Mouse (Mus musculus) retina, postnatal 7 days (tissue): ENCODE measurements around the gene Slc9a3r2.
"Not testable (repeated sequence)": the region's sequence is repeated elsewhere in the genome, so short reads cannot be mapped to it uniquely, and the experiment has no call there.

Source experiments
- DNase-seq: peaks from one replicate; pipeline ENCODE4 v3.0.0-alpha.2; 2012; ENCODE audit warnings: low read depth, low spot score

Gene Slc9a3r2

GRCm38 (mm10) chr17:24650070-24650616 lies at the start of gene Slc9a3r2:
Slc9a3r2 (minus strand) TSS chr17:24650327.
- DNase-seq: no peak

- no peak for DNase-seq
Measured at GRCm38 (mm10) chr17:24699473-24699872, 49.3 kb upstream of the Slc9a3r2 start.

GRCm38 (mm10) chr17:24698715-24699114 lies 48.6 kb upstream of the Slc9a3r2 start:
- no peak for DNase-seq

- no peak for DNase-seq
Measured at GRCm38 (mm10) chr17:24697985-24698384, 47.9 kb upstream of the Slc9a3r2 start.

GRCm38 (mm10) chr17:24696011-24696697 lies 46.0 kb upstream of the Slc9a3r2 start, which contains the start of the genes Gfer and Noxo1:
Gfer (minus strand) TSS chr17:24696156.
Noxo1 (plus strand) TSS chr17:24696234.
- peak; percentile 77 for DNase-seq

GRCm38 (mm10) chr17:24695326-24696010 lies 45.3 kb upstream of the Slc9a3r2 start:
- no peak for DNase-seq

GRCm38 (mm10) chr17:24692385-24692784 lies 42.3 kb upstream of the Slc9a3r2 start:
- no peak for DNase-seq

- no peak for DNase-seq
Measured at GRCm38 (mm10) chr17:24689251-24690081, 39.3 kb upstream of the Slc9a3r2 start, which contains the start of gene Syngr3. Syngr3 (minus strand) TSS chr17:24689955.

- no peak for DNase-seq
Measured at GRCm38 (mm10) chr17:24687599-24687998, 37.5 kb upstream of the Slc9a3r2 start.

GRCm38 (mm10) chr17:24687146-24687595 lies 37.0 kb upstream of the Slc9a3r2 start:
- DNase-seq: no peak

GRCm38 (mm10) chr17:24686514-24686913 lies 36.4 kb upstream of the Slc9a3r2 start:
- no peak for DNase-seq

- no peak for DNase-seq
Measured at GRCm38 (mm10) chr17:24677500-24678080, 27.5 kb upstream of the Slc9a3r2 start.

- no peak for DNase-seq
Measured at GRCm38 (mm10) chr17:24676877-24677276, 26.8 kb upstream of the Slc9a3r2 start.

- peak; percentile 56 for DNase-seq
Measured at GRCm38 (mm10) chr17:24676187-24676586, 26.1 kb upstream of the Slc9a3r2 start.

- DNase-seq: no peak
Measured at GRCm38 (mm10) chr17:24674277-24674676, 24.1 kb upstream of the Slc9a3r2 start.

- no peak for DNase-seq
Measured at GRCm38 (mm10) chr17:24672141-24672540, 22.0 kb upstream of the Slc9a3r2 start.

- DNase-seq: no peak
Measured at GRCm38 (mm10) chr17:24671346-24671745, 21.2 kb upstream of the Slc9a3r2 start.

GRCm38 (mm10) chr17:24670246-24670844 lies 20.2 kb upstream of the Slc9a3r2 start:
- no peak for DNase-seq

- peak; percentile 89 for DNase-seq
Measured at GRCm38 (mm10) chr17:24669545-24670245, 19.6 kb upstream of the Slc9a3r2 start, which contains the start of gene Zfp598. Zfp598 (plus strand) TSS chr17:24669687.

- DNase-seq: not testable (repeated sequence)
Measured at GRCm38 (mm10) chr17:24669214-24669544, 19.1 kb upstream of the Slc9a3r2 start.
